Mouse (Mus musculus) spleen, embryonic (tissue): ENCODE measurements around the gene Unc5cl.
"Not testable (repeated sequence)": the region's sequence is repeated elsewhere in the genome, so short reads cannot be mapped to it uniquely, and the experiment has no call there.

ENCODE experiments used
- CTCF ChIA-PET: fragments of 350-600 bp; sonication (Branson Sonifier 250); formaldehyde crosslinking; loops from one replicate; lab custom pipeline; 2022; lab: Charles Lee

Gene Unc5cl

GRCm38 (mm10) chr17:48466769-48467394 lies 12.2 kb downstream of the Unc5cl start:
- CTCF ChIA-PET: no interaction called here

- CTCF ChIA-PET: interaction anchor here (0.5 kb wide), 1 partner anchor 282 kb away, joined by 6 read pairs; no protein-coding TSS in a partner anchor
Observed at GRCm38 (mm10) chr17:48467395-48468231, 12.9 kb downstream of the Unc5cl start.

GRCm38 (mm10) chr17:48474282-48474681 lies 19.6 kb downstream of the Unc5cl start:
- CTCF ChIA-PET: not testable (repeated sequence)

GRCm38 (mm10) chr17:48475444-48475843 lies 20.7 kb downstream of the Unc5cl start:
- CTCF ChIA-PET: no interaction called here

DNA sequence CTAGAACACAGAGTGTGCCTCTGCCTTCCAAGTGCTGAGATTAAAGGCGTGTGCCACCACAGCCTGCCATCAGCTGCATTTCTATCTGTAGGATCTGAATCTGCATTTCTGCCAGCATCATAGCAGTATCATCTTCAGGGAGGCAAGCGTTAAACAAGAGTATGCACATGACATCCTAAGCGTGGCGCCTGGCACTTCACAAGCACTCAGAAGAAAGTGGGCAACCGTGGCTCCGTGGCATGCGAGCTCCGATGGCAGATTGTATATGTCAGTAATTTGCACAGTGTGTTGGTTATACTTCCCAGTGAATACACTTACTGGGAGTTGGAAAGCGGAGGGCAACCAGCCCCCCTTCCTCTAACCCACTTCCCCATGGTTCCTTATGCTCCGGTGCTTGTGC lies 25.3 kb downstream of the Unc5cl start:
- CTCF ChIA-PET: no interaction called here

DNA sequence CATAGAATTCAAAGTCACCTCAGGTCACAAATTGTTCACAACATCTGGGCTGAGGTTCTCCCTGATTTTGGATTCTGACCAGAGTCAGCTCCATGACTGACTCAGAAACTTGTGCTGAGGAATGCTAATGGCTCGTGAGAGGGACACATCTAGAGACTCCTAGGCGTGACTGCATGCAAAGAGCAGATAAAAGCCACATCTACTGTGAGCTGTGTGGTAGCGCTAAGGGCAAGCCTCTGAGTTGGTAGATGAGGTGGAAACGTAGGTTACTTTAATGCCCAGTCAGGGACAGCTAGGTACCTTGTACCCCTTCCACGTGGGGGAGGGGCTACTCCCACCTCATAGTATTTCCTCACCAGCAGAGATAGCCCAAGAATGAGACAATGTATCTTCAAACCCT lies 29.1 kb downstream of the Unc5cl start:
- CTCF ChIA-PET: no interaction called here

DNA sequence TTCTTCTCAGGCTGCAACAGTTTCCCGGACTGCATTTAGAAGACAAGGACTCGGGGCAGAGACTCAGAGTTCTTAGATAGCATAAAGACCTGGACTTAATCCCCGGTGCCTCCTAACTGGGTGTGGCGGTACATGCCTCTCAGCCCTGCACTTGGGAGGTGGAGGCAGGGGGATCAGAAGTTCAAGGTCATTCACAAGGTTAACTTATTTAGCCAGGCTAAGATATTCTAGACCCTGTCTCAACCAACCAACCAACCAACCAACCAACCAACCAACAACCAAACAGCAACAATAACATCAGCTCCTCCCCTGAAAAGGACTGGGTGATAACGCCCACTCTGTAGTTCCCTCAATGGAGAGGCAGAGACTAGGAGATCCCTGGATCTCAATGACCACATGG lies 29.5 kb downstream of the Unc5cl start:
- CTCF ChIA-PET: no interaction called here

GRCm38 (mm10) chr17:48489466-48489865 lies 34.8 kb downstream of the Unc5cl start:
- CTCF ChIA-PET: no interaction called here

DNA sequence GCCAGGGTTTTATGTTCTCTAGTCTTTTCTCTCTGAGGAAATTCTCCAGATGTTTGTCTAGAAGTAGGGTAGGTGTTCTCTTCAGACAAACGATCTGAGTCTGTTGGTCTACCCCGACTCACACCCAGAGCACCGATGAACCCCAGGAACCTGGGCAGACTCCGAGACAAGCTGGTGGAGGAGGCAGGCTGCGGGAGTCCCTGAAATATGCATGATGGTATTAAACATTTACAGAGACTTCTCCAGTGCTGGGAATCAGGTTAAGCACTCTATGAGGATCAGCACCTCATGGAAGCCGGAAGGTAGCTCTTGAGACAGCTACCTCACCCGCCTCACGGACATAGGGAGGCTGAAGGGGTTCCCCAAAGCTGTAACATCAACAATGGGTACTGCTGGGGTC lies 37.9 kb downstream of the Unc5cl start:
- CTCF ChIA-PET: no interaction called here

- CTCF ChIA-PET: no interaction called here
Observed at GRCm38 (mm10) chr17:48493582-48493981, 38.9 kb downstream of the Unc5cl start.

- CTCF ChIA-PET: no interaction called here
Observed at GRCm38 (mm10) chr17:48493986-48494385, 39.3 kb downstream of the Unc5cl start.

DNA sequence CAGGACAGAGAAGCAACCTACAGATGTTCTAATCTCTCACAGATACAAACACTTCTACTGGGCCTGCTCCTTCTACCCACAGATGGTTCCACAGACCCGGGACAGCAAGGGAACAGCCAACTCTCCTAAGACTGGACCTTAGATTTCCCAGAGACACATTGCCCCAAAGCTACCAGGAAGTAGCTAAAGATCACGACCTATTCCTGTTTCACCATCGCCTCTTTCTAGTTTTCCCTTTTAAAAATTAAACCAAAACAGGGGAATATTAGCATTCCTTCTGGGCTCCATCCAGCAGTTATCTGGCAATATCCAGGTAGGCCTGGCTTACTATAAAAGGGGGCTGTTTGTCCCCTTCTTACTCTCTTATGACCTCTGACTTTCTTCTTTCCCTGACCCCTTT lies 43.3 kb downstream of the Unc5cl start:
- CTCF ChIA-PET: no interaction called here

GRCm38 (mm10) chr17:48500846-48501445 lies 46.2 kb downstream of the Unc5cl start:
- CTCF ChIA-PET: no interaction called here

DNA sequence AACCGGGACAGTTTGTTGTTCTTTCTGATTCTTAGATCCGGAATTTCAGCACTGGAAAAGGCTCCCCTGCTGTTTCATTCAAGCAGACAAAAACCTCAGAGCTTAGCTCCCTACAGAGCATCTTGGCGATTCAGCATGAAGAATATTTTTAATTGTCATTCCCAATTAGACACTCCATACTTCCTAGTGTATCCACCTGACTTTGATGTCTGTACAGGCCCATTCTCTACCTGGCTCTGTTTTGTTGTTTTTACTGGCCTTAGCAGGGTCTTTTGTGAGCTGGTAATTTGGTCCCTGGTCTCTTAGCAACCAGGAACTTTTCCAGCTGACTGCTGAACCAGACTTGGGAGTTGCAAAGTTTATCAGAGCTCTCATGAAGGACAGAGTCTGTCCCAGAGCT lies 50.3 kb downstream of the Unc5cl start:
- CTCF ChIA-PET: interaction anchor here (0.6 kb wide), 1 partner anchor 65 kb away, joined by 6 read pairs; no protein-coding TSS in a partner anchor

- CTCF ChIA-PET: no interaction called here
Observed at GRCm38 (mm10) chr17:48506986-48507385, 52.3 kb downstream of the Unc5cl start.

GRCm38 (mm10) chr17:48509596-48509995 lies 54.9 kb downstream of the Unc5cl start:
- CTCF ChIA-PET: no interaction called here

DNA sequence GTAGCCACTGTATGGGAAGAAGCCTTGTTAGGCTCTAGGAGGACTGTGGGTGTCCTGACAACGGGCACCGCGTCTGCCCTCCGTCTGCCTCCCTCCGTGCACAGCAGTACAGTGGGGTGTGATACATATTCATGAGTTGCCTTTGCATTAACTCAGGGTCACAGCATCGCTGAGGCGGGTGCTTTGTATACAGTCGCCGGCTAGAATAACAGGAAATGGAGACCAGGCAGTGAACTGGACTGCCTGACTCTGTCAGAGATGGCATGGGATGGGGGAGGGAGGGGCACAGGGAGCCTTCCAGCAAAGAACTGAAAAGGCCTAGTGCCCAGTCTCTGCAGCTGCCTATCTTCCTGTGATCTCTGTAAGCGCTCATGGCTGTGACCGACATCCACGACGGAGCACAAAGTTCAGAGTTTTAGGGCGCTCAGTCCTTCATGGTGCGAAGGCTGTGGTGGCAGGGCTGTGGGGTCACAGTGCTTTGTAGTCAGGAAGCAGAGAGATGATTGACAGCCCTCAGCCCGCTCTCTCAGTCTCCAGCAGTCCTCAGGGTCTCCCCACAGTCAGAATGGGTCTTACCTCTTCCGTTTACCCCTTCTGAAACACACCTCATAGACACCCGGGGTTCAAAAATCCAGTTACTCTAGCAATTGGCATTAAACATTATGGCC lies 58.0 kb downstream of the Unc5cl start:
- CTCF ChIA-PET: no interaction called here

DNA sequence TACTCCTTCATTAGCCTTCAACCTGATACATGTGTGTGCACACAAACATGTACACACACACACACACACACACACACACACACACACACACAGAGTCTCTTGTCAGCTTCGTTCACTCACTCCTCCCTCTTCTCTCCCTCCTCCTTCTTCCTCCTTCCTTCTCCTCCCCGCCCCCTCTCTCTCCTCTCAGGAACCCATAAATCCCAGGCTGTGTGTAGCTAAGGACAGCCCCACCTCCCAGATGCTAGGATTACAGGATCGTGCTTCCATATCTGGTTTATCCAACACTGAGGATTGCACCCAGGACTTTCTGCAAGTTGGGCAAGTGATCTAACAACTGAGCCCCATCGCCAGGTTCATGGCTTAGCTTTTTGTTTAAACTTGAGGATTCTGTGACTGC lies 59.9 kb downstream of the Unc5cl start:
- CTCF ChIA-PET: no interaction called here

DNA sequence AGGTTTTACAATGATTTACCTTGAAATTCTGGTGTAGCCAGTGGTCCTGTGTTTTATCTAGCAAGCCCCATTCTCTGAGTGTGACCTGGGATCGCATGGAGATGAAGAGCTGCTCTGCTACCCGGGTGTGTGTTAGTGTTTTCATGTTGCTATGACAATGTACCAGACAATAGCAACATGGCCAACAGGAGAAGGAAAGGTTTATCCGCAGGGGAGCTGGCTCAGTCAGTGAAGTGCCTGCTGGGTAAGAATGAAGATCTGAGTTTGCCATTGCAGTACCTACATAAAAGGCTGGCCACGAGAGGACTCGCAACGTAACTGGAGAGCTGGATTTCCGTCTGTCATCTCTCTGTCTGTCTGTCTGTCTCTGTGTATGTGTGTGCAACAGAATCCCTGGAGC lies 64.3 kb downstream of the Unc5cl start:
- CTCF ChIA-PET: no interaction called here

GRCm38 (mm10) chr17:48520352-48520751 lies 65.7 kb downstream of the Unc5cl start:
- CTCF ChIA-PET: no interaction called here

- CTCF ChIA-PET: no interaction called here
Observed at GRCm38 (mm10) chr17:48523056-48523455, 68.4 kb downstream of the Unc5cl start.
